Mouse (Mus musculus): ENCODE measurements around the gene Gfpt1. TPM values are rescaled to one million over a fixed set of nuclear protein-coding genes. Genes with fewer than 3 reads are reported as not detected.

The Gfpt1 gene
- 18.0 and 18.1 TPM in 2 replicates for polyA plus RNA-seq (2014; fragmentation: Nextera tagmentation; extraction: Ambion mirVana)

DNA sequence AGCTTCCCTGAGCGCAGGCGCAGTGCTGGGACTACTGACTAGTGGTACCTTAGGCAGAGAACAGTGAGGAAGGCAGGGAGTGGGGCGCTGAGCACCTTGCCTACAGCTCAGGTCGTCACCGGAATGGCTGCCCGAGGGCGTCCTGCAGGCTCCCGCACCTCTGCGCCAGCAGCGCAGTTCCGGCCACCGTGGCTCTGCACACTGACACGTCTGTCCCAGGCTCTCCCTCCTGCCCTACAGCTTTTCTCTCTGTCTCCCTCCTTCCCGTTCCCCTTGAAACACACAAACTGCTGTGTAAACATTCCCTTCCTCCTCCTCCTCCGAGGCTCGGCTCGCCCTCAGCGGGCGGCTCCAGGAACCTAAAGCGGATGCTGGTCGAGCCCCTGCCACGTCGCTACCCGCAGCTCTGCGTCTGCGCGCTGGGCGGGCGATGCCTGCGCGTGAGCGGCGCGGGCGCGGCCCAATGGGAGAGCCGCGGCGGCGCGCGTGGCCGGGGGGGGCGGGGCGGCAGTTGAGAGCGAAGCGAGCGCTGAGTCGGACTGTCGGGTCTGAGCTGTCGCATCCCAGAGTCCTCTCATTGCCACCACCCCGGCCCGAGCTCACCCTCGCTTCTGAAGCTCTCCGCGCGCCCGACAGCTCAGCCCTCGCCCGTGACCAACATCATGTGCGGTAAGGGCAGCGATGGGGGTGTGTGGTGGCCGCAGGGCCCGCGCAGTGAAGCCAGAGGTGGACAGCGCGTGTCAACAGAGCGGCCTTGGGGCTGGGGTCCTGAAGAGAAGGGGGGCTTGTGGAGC is at the start of gene Gfpt1:
Gene Gfpt1, plus strand, starts transcription at position 510 of the 794 bp plus-strand sequence.
- peak; percentile 93 for ATAC-seq (ENCODE audit: insufficient read depth, low FRiP score, low TSS enrichment)
- peak within 1 kb of the TSS; percentile 73 for H3K4me3 ChIP-seq (ENCODE audit: low read depth, low read length)

DNA sequence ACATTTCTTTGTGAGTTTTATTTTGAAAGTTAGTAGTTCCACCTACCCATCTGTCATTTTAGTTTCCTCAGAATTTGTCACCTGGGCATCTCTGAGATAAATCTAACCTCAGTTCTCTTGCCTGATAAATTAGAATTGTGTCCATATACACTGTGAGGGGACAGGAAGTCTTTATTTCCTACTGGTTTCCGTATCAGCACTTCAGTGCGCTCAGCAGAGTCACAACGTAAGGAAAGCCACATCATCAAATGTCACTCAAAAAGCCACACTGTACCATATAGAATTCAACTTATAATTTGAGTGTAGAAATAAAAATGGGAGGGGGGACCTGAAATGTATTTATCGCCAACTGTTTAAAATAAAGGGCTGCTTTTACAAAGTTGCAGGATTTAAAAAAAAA is 48.4 kb upstream of the Gfpt1 start:
- ATAC-seq (ENCODE audit: insufficient read depth, low FRiP score, low TSS enrichment) = no peak
- WGBS = 90% methylated on average over 4 of the region's 4 CpGs
- H3K27me3 ChIP-seq (ENCODE audit: control insufficient read depth, insufficient read depth, low read length) = no peaks in the 10 kb centered on the region

More for the DNA sequence above, at the start of gene Gfpt1:
- Histone ChIP-seq H3K4me1 (ENCODE audit: control insufficient read depth, insufficient read depth, low read length) (peaks cover 3% of the 10 kb centered on the region; the same call in 1 of the 2 replicates), H3K4me2 (ENCODE audit: low read depth) (peak within 1 kb of the TSS; percentile 74), H3K27me3 (ENCODE audit: control insufficient read depth, insufficient read depth, low read length) (no peaks in the 10 kb centered on the region), H3K36me3 (ENCODE audit: control insufficient read depth, insufficient read depth, low read length) (no peaks in the 10 kb centered on the region), H3K9ac (ENCODE audit: low read length) (peak within 1 kb of the TSS; percentile 84), H3K27ac (ENCODE audit: low read depth, low read length) (peak within 1 kb of the TSS; percentile 96), H3K9me3 (ENCODE audit: control insufficient read depth, low read length) (no peaks in the 10 kb centered on the region)
- DNase-seq (ENCODE audit: low spot score) = peak; percentile 96
- WGBS = under 1% methylated on average over 68 of the region's 68 CpGs

DNA sequence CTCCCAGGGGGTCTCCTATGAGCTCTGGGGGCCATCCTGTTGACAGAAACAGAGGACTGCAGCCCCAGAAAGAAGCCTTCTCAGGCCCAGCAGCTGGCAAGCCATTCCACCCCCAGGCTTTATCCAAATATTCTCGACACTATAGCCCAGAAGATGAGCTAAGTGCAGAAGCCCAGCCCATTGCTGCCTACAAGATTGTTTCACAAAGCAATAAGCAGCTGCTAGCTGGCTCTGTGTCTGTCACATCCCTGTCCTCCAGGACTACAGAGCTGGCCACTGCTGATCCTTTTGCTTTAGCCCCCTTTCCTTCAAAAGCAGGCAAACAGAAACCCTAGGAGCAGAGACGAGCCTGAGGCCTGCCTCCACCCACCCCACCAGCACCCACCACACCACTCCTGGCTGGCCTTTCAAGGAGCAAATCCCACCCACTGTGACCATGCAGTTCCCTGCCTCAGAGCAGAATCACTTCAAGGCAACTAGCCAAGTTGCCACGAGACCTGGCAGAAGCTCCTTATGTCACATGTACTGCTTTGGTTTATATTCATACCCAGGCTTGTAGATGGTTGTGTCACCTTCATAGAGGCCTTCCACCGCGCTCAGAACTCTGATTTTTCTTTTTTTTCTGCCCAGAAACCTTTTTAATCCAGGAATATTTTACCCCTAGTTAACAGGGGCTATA is 45.9 kb upstream of the Gfpt1 start:
- Histone ChIP-seq H3K27ac (ENCODE audit: low read depth, low read length) (no peak overlapping the region), H3K9ac (ENCODE audit: low read length) (no peak overlapping the region), H3K36me3 (ENCODE audit: control insufficient read depth, insufficient read depth, low read length) (no peaks in the 10 kb centered on the region), H3K27me3 (ENCODE audit: control insufficient read depth, insufficient read depth, low read length) (no peaks in the 10 kb centered on the region), H3K4me3 (ENCODE audit: low read depth, low read length) (no peak overlapping the region), H3K9me3 (ENCODE audit: control insufficient read depth, low read length) (no peaks in the 10 kb centered on the region), H3K4me1 (ENCODE audit: control insufficient read depth, insufficient read depth, low read length) (no peaks in the 10 kb centered on the region), H3K4me2 (ENCODE audit: low read depth) (no peak overlapping the region)
- WGBS = 86% methylated on average over 5 of the region's 5 CpGs
- DNase-seq (ENCODE audit: low spot score) (no peak), ATAC-seq (ENCODE audit: insufficient read depth, low FRiP score, low TSS enrichment) (no peak)

More for the DNA sequence above, 48.4 kb upstream of the Gfpt1 start:
- Histone ChIP-seq H3K27ac (ENCODE audit: low read depth, low read length) (no peak overlapping the region), H3K36me3 (ENCODE audit: control insufficient read depth, insufficient read depth, low read length) (no peaks in the 10 kb centered on the region), H3K9ac (ENCODE audit: low read length) (no peak overlapping the region), H3K4me2 (ENCODE audit: low read depth) (no peak overlapping the region), H3K9me3 (ENCODE audit: control insufficient read depth, low read length) (no peaks in the 10 kb centered on the region), H3K4me1 (ENCODE audit: control insufficient read depth, insufficient read depth, low read length) (no peaks in the 10 kb centered on the region), H3K4me3 (ENCODE audit: low read depth, low read length) (no peak overlapping the region)
- no peak for DNase-seq (ENCODE audit: low spot score)

DNA sequence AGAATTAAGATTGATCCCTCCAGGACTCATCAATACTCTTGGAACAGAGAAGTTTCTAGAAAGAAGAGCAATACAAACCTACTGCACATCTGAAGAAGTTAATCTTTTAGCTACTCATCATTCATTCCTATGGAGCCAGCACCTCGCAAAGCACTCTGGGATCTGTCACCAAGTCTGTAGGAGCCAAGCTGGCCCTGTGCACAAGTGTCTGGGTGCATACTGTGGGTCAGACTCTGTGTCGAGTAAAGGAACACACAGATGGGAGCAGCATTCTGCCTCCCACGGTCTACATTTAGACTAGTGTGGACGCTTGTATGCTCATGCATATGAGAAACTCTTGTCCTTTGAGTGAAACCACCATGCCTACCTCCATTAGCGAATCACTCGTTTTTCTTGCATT is 45.3 kb upstream of the Gfpt1 start:
- Histone ChIP-seq H3K4me3 (ENCODE audit: low read depth, low read length) (no peak overlapping the region), H3K27ac (ENCODE audit: low read depth, low read length) (no peak overlapping the region), H3K9ac (ENCODE audit: low read length) (no peak overlapping the region), H3K4me2 (ENCODE audit: low read depth) (no peak overlapping the region), H3K36me3 (ENCODE audit: control insufficient read depth, insufficient read depth, low read length) (no peaks in the 10 kb centered on the region), H3K27me3 (ENCODE audit: control insufficient read depth, insufficient read depth, low read length) (no peaks in the 10 kb centered on the region), H3K4me1 (ENCODE audit: control insufficient read depth, insufficient read depth, low read length) (no peaks in the 10 kb centered on the region), H3K9me3 (ENCODE audit: control insufficient read depth, low read length) (no peaks in the 10 kb centered on the region)
- DNase-seq (ENCODE audit: low spot score) (no peak), ATAC-seq (ENCODE audit: insufficient read depth, low FRiP score, low TSS enrichment) (no peak)
- WGBS = 94% methylated on average over 6 of the region's 6 CpGs

DNA sequence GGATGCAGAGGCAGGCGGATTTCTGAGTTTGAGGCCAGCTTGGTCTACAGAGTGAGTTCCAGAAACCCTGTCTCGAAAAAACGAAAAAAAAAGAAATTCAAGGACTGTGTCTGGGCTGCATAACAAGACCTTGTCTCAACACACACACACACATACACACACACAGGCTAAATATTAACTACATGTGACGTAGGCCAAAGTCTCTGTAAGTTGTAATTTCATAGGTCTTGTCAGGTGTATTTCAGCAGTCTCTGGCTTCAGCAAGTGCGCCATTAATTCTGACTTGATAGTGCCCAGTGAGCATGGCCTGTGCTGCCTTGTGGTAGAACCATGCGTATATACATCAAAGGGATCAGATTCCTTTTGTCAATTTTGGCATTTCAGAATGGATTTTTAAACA is 40.7 kb upstream of the Gfpt1 start:
- H3K4me3 ChIP-seq (ENCODE audit: low read depth, low read length) = no peak overlapping the region

DNA sequence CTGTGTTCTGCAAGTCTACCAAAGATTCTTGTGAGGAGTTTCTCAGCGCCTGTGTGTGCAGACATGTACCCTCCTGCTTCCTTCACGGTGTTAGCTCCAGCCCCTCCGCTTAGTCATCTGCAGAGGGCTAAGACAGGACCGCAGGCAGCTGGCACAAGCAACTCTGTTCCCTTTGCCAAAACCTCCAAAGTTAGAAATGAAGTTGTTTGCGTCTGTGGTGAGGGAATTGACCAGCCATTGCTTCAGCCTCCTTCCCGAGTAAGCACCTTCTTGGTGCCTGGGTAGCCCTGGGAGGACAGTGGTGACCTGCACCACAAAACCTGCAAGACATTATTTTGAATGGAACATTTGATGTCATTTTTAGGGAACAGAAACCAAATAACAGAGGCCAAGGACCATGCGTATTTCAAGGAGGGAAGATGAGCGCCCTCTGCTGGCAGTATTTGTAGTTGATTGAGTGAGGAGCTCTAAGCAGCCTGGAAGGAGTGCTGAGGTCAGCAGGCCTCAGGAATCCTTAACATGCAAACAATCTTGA is 40.1 kb upstream of the Gfpt1 start:
- no peak for ATAC-seq (ENCODE audit: insufficient read depth, low FRiP score, low TSS enrichment)

More for the DNA sequence above, 40.7 kb upstream of the Gfpt1 start:
- H3K9ac ChIP-seq (ENCODE audit: low read length) = no peak overlapping the region
- H3K9me3 ChIP-seq (ENCODE audit: control insufficient read depth, low read length) = no peaks in the 10 kb centered on the region
- no peaks in the 10 kb centered on the region for H3K36me3 ChIP-seq (ENCODE audit: control insufficient read depth, insufficient read depth, low read length)
- H3K4me2 ChIP-seq (ENCODE audit: low read depth) = no peak overlapping the region
- WGBS = 92% methylated on average over 6 of the region's 6 CpGs
- ATAC-seq (ENCODE audit: insufficient read depth, low FRiP score, low TSS enrichment) = no peak
- no peaks in the 10 kb centered on the region for H3K27me3 ChIP-seq (ENCODE audit: control insufficient read depth, insufficient read depth, low read length)
- H3K4me1 ChIP-seq (ENCODE audit: control insufficient read depth, insufficient read depth, low read length) = no peaks in the 10 kb centered on the region
- H3K27ac ChIP-seq (ENCODE audit: low read depth, low read length) = no peak overlapping the region
- DNase-seq (ENCODE audit: low spot score) = no peak

DNA sequence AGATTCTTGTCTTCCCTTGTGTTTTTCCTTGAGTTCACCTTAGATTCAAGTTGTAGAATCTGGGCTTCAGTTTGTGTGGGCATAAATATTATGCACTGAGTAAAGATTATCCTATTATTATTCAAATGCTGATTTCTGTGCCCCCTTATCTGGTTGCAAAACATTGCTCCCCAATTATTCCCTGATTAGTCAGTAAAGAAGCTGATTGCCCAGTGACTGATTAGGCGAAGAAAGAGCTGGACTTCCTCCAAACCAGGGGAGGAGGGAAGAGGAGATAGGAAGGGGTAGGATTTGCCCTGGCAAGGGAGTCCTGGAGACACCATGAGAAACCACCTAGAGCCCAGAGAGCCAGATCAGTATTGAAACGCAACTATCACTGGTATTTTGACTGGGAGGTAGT is 38.5 kb upstream of the Gfpt1 start:
- Histone ChIP-seq H3K9me3 (ENCODE audit: control insufficient read depth, low read length) (no peaks in the 10 kb centered on the region), H3K4me1 (ENCODE audit: control insufficient read depth, insufficient read depth, low read length) (no peaks in the 10 kb centered on the region), H3K4me2 (ENCODE audit: low read depth) (no peak overlapping the region), H3K4me3 (ENCODE audit: low read depth, low read length) (no peak overlapping the region), H3K27ac (ENCODE audit: low read depth, low read length) (no peak overlapping the region), H3K27me3 (ENCODE audit: control insufficient read depth, insufficient read depth, low read length) (no peaks in the 10 kb centered on the region), H3K36me3 (ENCODE audit: control insufficient read depth, insufficient read depth, low read length) (no peaks in the 10 kb centered on the region), H3K9ac (ENCODE audit: low read length) (no peak overlapping the region)
- no peak for ATAC-seq (ENCODE audit: insufficient read depth, low FRiP score, low TSS enrichment)
- DNase-seq (ENCODE audit: low spot score) = no peak
- WGBS = 81% methylated on average over 2 of the region's 2 CpGs

More for the DNA sequence above, 40.1 kb upstream of the Gfpt1 start:
- no peaks in the 10 kb centered on the region for H3K9me3 ChIP-seq (ENCODE audit: control insufficient read depth, low read length)
- H3K36me3 ChIP-seq (ENCODE audit: control insufficient read depth, insufficient read depth, low read length) = no peaks in the 10 kb centered on the region
- H3K4me2 ChIP-seq (ENCODE audit: low read depth) = no peak overlapping the region
- no peaks in the 10 kb centered on the region for H3K4me1 ChIP-seq (ENCODE audit: control insufficient read depth, insufficient read depth, low read length)
- no peaks in the 10 kb centered on the region for H3K27me3 ChIP-seq (ENCODE audit: control insufficient read depth, insufficient read depth, low read length)
- H3K27ac ChIP-seq (ENCODE audit: low read depth, low read length) = no peak overlapping the region
- peak; percentile 73 for DNase-seq (ENCODE audit: low spot score)
- H3K4me3 ChIP-seq (ENCODE audit: low read depth, low read length) = no peak overlapping the region
- 49% methylated on average over 8 of the region's 8 CpGs for WGBS
- no peak overlapping the region for H3K9ac ChIP-seq (ENCODE audit: low read length)

DNA sequence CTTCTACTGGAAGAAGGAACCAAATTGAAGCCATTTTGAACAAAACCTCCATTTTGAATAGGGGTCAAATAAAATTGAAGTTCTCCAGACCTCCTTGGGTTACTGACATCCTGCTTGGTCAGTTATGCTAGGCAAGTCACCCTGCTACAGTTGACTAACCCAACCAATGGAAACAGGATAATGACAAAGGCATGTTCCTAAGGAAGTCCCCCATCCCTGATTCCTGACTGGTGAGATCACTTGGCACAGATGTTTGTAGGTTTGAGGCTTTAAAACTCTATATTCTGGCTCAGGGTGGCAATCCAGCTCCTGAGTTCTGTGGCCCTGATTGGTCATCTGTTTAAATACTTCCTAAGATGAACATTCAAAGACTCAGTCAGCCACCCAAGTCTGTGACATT is 37.1 kb upstream of the Gfpt1 start:
- Histone ChIP-seq H3K4me3 (ENCODE audit: low read depth, low read length) (no peak overlapping the region), H3K36me3 (ENCODE audit: control insufficient read depth, insufficient read depth, low read length) (no peaks in the 10 kb centered on the region), H3K4me2 (ENCODE audit: low read depth) (no peak overlapping the region), H3K9ac (ENCODE audit: low read length) (no peak overlapping the region), H3K27ac (ENCODE audit: low read depth, low read length) (no peak overlapping the region), H3K4me1 (ENCODE audit: control insufficient read depth, insufficient read depth, low read length) (no peaks in the 10 kb centered on the region), H3K9me3 (ENCODE audit: control insufficient read depth, low read length) (no peaks in the 10 kb centered on the region), H3K27me3 (ENCODE audit: control insufficient read depth, insufficient read depth, low read length) (no peaks in the 10 kb centered on the region)
- no peak for DNase-seq (ENCODE audit: low spot score)
- no peak for ATAC-seq (ENCODE audit: insufficient read depth, low FRiP score, low TSS enrichment)

Measured in neural tube, embryonic 11.5 days (tissue).